Mouse (Mus musculus) olfactory bulb, adult 2 months (tissue): ENCODE data around the gene Fhit. TPM values are rescaled to one million over a fixed set of nuclear protein-coding genes. Genes with fewer than 3 reads are reported as not detected.

Experiments
- H3K27ac ChIP-seq: fragments of 200-500 bp; 2 replicates; pipeline ENCODE4 v1.5.1; 2012; ENCODE audit warnings: low read depth, low read length; ENCODE audit not compliant: insufficient read depth
- H3K4me1 ChIP-seq: fragments of 200-500 bp; 2 replicates; pipeline ENCODE4 v1.6.1; 2012; ENCODE audit warnings: low read length; ENCODE audit not compliant: control insufficient read depth, insufficient read depth
- H3K4me3 ChIP-seq: fragments of 200-500 bp; 2 replicates; pipeline ENCODE4 v1.5.1; 2012; ENCODE audit warnings: mild to moderate bottlenecking, low read depth, low read length, moderate library complexity; ENCODE audit not compliant: insufficient read depth
- CTCF ChIP-seq: fragments of 200-500 bp; IDR thresholded peaks from 2 replicates; pipeline ENCODE4 v1.5.1; 2012; ENCODE audit warnings: low read depth, mild to moderate bottlenecking, low read length, moderate library complexity; ENCODE audit not compliant: insufficient read depth
- POLR2A ChIP-seq: fragments of 200-500 bp; IDR thresholded peaks from 2 replicates; pipeline ENCODE4 v1.6.1; 2012; ENCODE audit warnings: mild to moderate bottlenecking, low read depth, low read length, moderate library complexity; ENCODE audit not compliant: insufficient read depth
- WGBS: fragments of 180-500 bp; shearing (Covaris S2); methylation state at CpG from one replicate; pipeline ENCODE4 v1.1.7; 2018; 5-methylcytosine and 5-hydroxymethylcytosine counted together
- polyA plus RNA-seq: library from polyadenylated mRNA; stranded (reverse); fragments of >200 nt; gene quantifications from 2 replicates; pipeline ENCODE4 v1.2.4, GENCODE M21; 2012; ENCODE audit warnings: low replicate concordance; ENCODE audit not compliant: missing spikeins, insufficient read depth, insufficient read length

Fhit gene
- polyA plus RNA-seq, 1 experiment, result not detected

DNA sequence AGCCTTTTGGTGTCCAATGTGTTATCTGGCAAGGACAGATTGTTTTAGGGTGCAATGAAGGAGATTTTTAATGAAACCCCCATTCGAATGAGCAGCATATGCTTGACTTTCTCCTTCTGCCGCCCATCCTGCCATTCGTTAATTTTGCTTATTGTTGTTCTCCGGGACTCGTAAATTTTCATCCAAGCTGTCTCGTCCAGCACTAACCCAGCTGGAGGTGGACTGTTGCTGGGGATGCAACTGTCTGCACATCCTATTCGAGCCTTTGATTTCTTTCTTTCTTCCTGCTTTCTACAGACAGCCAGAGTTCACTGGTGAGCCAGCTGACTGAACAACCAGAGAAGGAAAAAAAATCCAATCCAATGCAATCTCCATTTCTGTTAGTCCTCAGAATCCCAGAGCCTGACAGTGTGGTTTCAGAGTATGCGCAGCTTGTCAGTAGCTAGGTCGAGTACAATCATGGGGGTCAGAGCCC, 1350.0 kb downstream of the Fhit start:
- Histone ChIP-seq H3K27ac (no peak overlapping the region), H3K4me3 (no peak overlapping the region), H3K4me1 (no peaks in the 10 kb centered on the region)
- TF ChIP-seq CTCF (no peak), POLR2A (no peak)
- WGBS, result 67% methylated on average over 9 of the region's 9 CpGs

DNA sequence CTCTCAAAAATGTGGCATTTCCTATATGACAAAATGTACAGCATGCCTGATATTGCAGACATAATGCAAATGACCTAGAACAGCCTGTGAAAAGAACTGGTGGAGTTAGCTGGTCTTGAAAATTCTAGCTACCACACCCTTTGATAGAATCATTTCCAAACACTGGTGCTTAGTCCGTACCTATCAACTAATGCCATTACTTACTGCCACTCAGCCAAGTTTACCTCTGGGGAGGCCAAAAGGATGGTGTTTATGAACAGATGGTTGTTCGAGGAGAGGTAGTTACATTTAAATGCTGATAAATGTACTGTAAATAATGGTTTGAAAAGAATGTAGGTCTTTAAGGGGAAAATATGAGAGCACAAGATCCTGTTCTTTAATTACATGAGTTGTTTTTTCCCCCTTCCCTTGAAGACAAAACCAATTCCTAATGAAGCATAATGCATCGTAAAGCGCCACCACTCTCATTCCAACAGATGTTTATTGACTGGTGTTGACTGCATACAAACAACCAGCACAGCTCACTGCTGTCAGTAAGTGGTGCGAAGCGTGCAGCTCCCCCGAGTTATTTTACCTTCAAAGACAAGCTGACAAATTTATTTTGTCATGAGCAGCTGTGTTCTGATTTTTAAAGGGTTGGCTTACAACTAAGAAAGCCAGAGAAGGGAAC, 1350.5 kb downstream of the Fhit start:
- no peak overlapping the region for H3K4me3 ChIP-seq
- no peaks in the 10 kb centered on the region for H3K4me1 ChIP-seq
- no peak overlapping the region for H3K27ac ChIP-seq
- TF ChIP-seq CTCF (no peak), POLR2A (no peak)
- 71% methylated on average over 7 of the region's 7 CpGs for WGBS

DNA sequence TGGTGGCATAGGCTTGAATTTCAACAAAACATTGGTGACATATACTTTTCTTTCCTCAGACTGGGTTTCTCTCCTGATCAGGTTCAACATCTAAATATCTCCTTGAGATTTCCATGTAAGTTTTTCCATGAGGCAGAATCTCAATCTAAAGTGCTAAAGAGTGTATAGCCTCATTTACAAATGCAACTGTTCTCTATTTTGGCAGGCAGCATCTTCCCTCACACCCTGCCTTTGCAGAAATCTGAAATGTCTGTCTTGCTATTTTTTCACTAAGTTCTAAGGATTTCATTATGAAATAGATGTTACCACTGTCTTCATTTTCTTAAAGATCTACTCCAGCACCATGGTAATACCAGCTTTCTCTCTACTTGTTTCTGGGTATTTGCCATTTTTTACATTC, 1368.4 kb downstream of the Fhit start:
- Histone ChIP-seq H3K4me3 (no peak overlapping the region), H3K27ac (no peak overlapping the region), H3K4me1 (no peaks in the 10 kb centered on the region)
- TF ChIP-seq CTCF (no peak), POLR2A (no peak)

DNA sequence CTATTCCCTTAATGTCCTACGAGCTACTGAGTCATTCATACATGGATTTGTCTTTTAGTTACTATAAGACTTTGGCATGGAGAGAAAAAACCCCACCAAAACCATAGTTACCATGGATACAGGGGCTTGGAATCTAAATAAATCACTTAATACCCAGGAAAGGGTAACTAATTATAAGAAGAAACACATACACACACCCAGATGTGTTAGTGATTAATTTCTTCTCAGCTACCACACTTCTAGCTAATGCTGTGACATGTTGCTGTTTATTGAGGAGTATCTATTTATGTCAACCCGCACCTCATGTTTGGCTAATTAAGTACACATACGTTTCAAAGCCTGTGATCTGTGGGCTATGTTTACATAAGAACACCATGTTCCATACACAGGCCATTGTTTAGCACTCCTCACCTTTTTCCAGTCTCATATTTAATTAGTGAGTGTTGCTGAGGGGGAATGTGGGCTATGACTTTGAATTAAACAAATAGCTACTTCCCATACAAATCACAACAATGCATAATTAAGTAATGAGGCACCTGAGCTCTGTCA, 1373.4 kb downstream of the Fhit start:
- TF ChIP-seq POLR2A, result no peak
- H3K4me1 ChIP-seq, result no peaks in the 10 kb centered on the region
- no peak overlapping the region for H3K4me3 ChIP-seq
- 20% methylated on average over 3 of the region's 3 CpGs for WGBS
- no peak overlapping the region for H3K27ac ChIP-seq

DNA sequence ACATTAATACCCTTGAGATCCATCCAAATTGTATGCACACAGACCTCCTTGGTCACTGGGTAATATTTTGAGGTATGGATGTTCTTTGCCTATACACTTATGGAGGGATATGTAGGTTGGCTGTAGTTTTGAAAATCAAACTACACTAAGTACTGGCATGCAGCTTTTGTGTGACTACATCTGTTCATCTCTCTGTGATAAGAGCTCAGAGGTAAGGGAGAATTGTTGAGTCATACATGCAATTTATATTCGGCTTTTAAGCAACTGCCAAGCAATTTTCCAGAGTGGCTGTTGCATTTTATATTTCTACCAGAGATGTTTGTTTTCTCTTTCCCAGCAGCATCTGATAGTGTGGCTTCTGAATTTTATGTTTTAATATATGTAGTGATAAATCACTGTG, 1374.4 kb downstream of the Fhit start:
- Histone ChIP-seq H3K4me1 (no peaks in the 10 kb centered on the region), H3K4me3 (no peak overlapping the region), H3K27ac (no peak overlapping the region)
- TF ChIP-seq POLR2A, result no peak
- no peak for TF ChIP-seq CTCF
- WGBS, result 86% methylated on average over 1 of the region's 1 CpGs

DNA sequence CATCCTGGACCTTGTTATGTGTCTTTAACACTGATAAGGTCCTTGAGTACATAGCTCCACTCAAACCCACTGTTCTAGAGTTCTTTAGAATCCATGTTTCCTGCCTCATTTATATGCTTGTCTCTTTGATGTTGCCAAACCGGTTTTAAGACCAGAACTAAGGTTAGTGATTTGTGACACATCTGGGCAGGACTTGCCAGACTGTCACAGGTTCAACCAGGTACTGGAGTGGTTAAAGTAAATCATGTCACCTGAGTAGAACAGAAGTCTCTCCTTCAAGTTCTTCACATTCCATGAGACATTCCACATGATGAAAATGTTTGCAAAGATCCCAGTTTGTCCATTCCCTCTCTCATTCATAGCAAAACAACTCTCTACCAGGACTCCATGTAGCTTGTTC, 1376.0 kb downstream of the Fhit start:
- WGBS, result 78% methylated on average over 1 of the region's 1 CpGs
- H3K4me1 ChIP-seq, result no peaks in the 10 kb centered on the region
- H3K27ac ChIP-seq, result no peak overlapping the region
- TF ChIP-seq CTCF (no peak), POLR2A (no peak)
- H3K4me3 ChIP-seq, result no peak overlapping the region

DNA sequence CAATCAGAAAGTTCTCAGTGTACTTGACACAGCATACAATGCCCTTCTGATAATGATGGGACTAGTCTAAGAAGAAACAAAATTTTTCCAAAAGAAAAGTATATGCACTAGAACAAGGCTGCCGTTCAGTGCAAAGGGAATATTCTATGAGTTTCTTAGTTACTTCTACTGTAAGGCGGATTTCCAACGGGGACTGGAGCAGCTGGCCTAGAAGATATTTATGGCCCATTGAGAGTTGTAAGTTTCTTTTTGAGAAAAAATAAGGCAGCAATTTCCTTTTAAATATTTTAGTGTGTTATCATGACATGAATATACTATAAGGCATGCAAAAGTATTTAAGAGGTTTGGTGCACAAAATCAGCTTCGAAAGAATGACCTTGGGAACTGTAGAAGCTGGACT, 1410.5 kb downstream of the Fhit start:
- no peak for TF ChIP-seq CTCF
- TF ChIP-seq POLR2A, result no peak
- 93% methylated on average over 4 of the region's 4 CpGs for WGBS

DNA sequence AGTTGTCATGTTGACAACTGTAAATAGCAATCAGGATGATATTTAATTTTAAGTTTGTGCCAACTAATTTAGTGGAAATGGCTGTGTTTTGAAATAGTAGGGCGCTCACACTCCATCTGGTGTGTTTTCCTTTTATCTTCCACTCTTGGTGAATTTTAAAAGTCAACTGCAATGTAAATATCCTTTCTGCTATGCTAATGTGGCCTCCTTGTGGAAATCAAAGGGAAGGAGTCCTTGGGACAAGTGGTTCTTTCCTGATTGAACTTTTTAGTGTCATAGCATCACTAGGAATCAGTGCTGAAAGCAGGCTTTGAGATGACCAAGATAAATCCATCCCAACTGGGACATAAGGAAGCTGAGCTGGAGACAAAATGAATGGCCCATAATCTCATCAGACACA, 1413.1 kb downstream of the Fhit start:
- Histone ChIP-seq H3K4me1 (no peaks in the 10 kb centered on the region), H3K27ac (no peak overlapping the region), H3K4me3 (no peak overlapping the region)
- TF ChIP-seq CTCF (no peak), POLR2A (no peak)
- WGBS, result 82% methylated on average over 1 of the region's 1 CpGs

More for the DNA sequence above, 1410.5 kb downstream of the Fhit start:
- H3K27ac ChIP-seq, result no peak overlapping the region
- H3K4me1 ChIP-seq, result no peaks in the 10 kb centered on the region
- no peak overlapping the region for H3K4me3 ChIP-seq

DNA sequence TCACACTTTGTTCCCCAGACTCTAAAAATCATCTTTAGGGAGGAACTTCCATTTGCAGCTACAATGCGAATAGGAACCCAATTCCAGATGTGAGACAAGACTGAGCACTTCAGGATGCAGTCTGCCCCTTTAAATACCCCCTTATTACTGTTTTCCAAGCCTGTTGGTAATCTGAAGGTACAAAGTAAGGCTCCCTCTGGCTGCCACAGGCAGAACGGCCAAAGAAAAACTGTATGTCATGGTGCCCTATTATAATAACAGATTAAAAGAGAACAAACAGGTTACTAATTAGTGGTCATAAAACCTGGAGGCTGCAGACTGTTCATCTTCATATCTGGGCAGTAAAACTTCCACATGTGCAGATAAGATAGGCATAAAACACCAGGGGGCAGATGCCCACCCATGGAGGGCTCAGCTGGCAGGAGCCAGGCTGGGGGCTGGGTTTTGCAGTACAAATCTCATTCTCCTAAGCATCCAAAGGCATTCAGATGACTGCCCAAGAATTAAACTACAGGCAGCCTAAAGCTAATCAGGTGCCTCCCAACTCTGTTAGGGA, 1439.8 kb downstream of the Fhit start:
- TF ChIP-seq POLR2A (no peak), CTCF (no peak)
- H3K27ac ChIP-seq, result no peak overlapping the region
- H3K4me1 ChIP-seq, result no peaks in the 10 kb centered on the region
- WGBS, result 52% methylated on average over 2 of the region's 2 CpGs
- H3K4me3 ChIP-seq, result no peak overlapping the region
